Mouse (Mus musculus) right cerebral cortex, adult 2 months (tissue): ENCODE measurements around the gene Dapk1.

Experiments
- DNase-seq, 2 experiments: peaks; one replicate each; pipeline ENCODE4 v3.0.0; 2021 to 2022; ENCODE audit warnings: low spot score in 2 of 2

Gene Dapk1

GRCm38 (mm10) chr13:60690921-60691320, 89.2 kb downstream of the Dapk1 start:
- DNase-seq: no peak

- DNase-seq: no peak
Observed at GRCm38 (mm10) chr13:60691940-60692339, 90.2 kb downstream of the Dapk1 start.

DNA sequence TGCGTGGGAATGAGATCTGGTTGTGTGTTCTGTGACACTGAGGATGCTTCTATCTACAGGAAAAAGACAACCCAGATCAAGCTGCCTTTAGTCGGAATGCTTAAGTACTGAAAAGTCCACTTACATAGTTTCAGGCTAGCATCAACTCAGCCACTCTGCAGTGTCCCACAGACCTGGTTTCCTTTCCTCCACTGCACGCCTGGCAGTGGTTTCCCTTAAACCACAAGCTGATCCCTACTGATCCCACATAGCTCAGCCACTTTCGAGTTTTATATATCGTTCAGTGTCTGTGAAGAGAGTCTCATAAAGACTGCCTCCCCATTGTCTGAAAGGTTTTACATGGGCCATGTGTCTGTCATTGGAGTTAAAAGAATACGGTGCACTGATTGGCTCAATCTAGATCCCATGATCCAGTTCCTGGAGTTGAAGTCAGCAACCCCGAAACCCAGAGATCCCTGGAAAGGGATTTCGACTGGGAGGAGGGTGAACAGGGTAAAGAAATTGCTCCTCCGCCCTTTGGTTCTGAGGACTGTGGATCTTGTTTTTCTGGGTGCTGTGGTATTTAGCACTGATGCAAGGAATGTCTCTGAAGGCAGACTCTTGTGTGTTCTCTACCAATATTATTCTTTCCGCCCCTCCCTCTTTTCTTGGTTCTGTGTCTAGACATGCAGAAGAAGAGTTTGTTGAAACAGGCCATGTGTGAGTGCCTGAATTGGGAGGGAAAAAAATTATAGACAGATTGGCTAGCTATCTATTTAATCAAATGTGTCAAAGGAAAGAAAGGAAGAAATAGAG, 93.6 kb downstream of the Dapk1 start:
- DNase-seq: no peak

DNA sequence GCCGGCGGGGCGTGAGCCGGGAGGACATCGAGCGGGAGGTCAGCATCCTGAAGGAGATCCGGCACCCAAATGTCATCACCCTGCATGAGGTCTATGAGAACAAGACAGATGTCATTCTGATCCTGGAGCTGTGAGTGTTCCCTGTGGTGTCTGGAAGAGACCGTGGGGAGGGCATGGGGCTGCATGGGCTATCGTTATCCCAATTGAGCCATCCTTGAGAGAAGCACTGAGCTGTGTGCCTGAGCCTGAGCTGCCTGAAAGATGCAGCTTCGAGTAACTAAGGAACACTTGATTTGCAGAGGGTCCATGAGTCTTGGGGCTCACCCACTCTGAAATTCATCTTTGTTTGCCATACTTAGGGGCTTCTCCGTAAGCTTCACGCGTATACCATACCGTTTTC, 94.6 kb downstream of the Dapk1 start:
- DNase-seq: no peak

DNA sequence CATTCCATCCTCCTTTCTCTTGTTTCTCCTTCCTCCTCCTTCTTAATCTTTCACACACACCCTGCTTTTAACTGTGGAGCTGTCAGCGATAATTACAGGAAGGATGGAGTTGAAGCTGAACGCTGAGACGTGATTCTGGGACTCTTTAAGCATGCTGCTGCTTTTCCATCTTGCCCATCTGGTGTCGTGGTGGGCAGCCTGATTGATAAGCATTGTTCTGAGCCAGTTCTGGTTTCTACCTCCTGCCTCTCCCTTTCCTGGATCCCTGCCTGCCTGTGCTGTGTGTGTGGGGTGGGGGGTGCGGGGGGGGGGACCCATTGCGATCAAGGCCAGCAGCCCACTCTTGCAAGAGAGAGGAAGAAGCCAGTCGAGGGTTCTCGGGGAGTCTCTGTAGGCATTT, 95.0 kb downstream of the Dapk1 start:
- DNase-seq: no peak

GRCm38 (mm10) chr13:60698021-60698420, 96.3 kb downstream of the Dapk1 start:
- DNase-seq: no peak

GRCm38 (mm10) chr13:60701671-60702171, 100.0 kb downstream of the Dapk1 start:
- no peak for DNase-seq

DNA sequence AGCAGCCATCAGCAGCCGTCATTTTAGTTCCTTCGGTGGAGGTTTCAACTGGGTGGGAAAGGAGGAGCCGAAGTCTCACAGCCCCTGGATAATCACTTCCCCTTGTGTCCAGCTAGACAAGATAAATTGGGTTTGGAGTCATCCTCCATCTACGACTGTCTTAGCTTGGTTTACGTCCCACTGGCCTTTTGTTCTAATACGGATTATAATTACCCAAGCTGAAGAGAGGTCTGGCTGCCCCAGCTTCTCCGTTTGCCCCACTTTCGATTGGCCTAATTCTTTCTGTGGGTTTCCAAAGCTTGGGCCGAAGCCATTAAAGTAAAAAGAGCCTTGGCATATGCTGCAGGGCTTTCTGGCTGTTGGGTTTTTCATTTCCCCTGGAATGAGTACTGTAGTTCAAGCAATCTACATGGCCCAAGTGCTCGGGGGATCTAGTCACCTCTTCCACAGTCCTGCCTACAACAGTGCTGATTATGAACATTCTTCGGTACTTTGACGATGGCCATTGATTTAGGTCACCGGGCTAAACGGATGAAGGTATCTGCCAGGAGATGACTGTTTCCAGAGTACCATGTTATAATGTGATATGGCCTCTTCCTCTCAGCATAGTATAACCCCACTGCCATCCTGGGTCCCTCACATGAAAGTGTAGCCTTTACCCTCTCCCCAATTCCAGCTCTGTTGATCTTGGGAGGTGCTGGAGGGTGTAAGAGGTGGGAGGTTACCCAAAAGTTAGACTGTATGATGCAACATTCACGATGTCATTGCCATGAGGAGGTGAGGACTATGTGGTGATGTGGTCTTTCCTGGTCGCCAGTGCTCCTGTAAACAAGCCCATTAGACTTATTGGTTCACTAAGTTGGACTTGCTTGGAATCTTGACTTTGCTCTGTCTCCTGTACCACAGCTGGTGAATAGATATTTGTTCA, 106.1 kb downstream of the Dapk1 start:
- no peak for DNase-seq

GRCm38 (mm10) chr13:60709136-60709535, 107.4 kb downstream of the Dapk1 start:
- no peak for DNase-seq

DNA sequence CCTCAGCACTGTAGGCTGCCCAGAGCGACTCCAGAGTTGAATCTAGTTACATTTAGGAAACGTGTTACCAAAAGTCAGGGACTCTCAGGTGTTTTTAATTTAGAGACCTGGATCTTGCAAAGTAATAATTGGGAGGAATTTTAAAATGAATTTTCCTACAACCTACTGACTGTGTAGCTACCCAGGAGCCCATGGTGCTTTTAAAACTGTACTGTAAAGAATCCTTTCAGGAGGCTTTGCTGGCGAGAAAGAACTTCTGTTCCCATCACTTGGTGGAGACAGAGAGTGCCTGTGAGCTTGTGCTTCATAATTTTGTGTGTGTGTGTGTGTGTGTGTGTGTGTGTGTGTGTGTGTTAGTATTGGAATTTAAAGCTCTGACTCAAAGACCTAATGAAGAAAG, 109.2 kb downstream of the Dapk1 start:
- no peak for DNase-seq

DNA sequence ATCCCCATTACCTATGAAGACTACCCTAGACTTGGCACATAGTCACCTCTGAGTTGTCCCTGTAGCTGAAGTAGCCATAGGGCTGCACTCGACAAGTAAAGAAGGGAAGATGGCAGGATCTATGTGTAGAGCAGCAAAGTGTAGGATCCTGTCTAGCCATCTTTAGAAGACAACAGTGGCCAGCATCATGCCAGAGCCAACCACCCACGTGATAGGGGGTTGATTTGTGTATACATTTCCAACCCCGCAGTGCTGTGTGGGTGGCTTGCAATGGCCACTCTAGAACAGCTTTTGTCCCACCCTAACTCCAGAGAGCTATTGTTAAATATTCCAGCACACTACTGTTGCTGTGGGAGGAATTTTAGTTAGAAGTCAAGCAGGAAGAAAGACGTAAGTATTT, 111.8 kb downstream of the Dapk1 start:
- DNase-seq: no peak

DNA sequence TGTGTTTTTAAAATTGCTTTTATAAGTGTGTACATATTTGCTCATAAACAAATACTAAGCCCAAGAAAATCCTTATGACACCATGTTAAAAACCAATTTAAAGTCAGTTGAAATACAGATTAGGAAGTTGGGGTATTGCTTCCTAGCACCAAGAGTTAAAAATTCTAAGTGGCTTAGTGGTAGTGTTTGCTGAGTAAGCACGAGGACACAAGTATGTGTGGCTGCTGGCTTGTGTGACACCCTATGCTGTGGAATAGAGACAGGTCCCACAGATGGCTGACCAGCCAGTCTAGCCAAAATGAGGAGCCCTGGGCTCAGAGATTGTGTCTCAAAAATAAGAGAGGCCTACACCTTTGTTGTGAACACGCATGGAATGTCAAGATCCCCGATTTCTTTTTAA, 114.4 kb downstream of the Dapk1 start:
- DNase-seq: no peak

GRCm38 (mm10) chr13:60717421-60717820, 115.7 kb downstream of the Dapk1 start:
- no peak for DNase-seq

- no peak for DNase-seq
Observed at GRCm38 (mm10) chr13:60719581-60719980, 117.8 kb downstream of the Dapk1 start.

- no peak for DNase-seq
Observed at GRCm38 (mm10) chr13:60722763-60723162, 121.0 kb downstream of the Dapk1 start.

DNA sequence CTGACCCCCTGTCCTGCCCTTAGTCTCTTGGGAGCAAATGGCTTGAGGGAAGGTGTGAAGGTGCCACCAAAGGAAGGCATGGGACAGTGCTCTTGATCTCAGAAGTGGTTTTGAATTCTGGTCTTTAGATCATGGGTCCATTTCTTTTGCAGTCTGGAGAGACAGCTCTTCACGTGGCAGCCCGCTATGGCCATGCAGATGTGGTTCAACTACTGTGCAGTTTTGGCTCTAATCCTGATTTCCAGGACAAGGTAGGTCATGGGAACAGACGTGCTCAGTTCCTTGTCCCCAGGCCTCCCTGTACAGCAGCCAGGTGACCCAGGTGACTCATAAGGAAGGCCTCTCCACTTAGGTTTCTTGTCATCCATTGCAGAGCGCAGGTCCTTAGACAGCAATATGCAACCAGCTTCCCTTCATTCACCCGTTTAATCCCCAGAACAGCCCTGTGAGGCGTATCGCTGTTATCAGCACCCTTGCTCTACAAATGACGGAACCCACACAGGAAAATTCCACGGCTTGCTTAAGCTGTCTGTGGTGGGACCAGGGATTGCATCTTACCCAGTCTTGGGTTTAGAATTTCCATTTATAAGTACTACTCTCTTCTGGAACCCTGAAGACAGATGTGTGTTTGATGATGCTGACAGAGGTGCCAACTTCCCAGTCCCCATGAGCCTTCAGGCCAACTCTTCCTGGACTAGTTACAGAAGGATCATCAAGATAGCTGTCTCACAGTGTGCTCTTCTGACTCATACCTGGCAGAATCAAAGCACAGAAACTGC, 126.7 kb downstream of the Dapk1 start:
- no peak for DNase-seq

GRCm38 (mm10) chr13:60729055-60729402, 127.3 kb downstream of the Dapk1 start:
- DNase-seq: no peak

DNA sequence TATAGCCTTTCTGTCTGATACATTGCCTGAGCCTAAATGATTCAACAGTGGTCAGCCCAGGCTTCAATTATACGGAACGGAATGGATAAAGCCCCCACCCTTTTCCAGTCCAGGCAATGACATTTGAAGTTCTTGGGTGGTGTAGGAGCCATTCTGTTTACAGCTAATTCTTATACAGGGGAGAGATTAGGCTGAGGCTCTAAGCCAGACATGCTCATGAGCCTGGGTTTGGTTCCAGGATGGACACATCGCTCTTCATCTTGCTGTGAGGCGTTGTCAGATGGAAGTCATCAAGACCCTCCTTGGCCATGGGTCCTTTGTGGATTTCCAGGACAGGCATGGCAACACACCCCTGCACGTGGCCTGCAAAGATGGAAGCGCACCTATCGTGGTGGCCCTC, 128.8 kb downstream of the Dapk1 start:
- DNase-seq: no peak

- DNase-seq: no peak
Observed at GRCm38 (mm10) chr13:60731001-60731400, 129.3 kb downstream of the Dapk1 start.

GRCm38 (mm10) chr13:60735306-60735705, 133.6 kb downstream of the Dapk1 start:
- no peak for DNase-seq

DNA sequence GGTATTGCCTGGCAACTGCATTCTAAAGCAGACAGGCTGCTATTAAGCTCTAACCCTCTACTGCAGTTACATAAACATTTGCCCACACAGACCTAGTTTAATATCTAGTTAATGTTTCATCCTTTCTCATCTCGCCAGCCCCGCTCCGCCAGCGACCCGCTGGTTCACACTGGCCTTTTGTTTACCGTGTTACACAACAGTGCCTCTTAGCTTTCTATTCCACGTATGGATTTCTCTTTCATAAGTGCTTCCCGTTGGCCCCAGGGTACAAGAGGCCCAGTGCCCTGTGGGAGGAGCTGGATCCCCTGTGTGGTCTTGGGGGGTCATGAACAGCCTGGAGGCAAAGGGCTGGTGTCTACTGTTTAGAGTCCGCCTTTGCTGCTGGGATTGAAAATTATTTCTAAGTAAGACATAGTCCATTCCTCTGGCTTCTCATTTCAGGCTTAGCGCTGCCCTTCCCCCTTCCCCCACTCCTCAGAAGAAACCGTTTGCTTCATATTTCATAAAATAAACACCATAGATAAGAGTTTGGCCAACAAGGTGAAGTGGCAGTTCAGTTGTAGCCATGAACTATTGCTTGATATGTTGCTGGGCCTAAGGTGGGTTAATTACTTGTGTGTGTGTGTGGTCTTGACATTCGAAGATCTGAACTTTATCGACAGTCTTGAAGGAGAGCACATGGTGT, 134.8 kb downstream of the Dapk1 start:
- no peak for DNase-seq
